18 mouse cellular contexts compared by ENCODE assay signal in the genomic region with DNA sequence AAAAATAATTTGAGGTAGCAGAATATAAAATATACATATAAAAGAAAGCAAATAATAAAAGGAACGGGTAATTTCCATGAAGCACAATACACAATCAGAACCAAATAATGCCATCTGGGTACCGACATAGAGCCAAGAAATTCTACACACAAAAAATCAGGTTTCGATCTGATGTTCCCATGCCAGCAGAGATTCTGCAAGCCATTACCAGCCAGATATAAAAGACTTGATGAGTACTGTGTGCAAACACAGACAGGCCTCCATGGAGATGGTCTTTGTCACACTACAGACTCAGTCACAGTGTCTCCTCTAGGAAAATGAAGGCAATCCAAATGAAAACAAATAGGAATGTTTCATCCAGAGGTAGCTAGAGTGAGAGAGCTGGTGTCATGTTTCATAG.
A peak's percentile ranks its signal among the peaks of the same experiment; 100 is the strongest.
DNase-seq lines count a peak whose midpoint lies in the region; ATAC-seq lines count a peak whose summit lies in the region.
"Had no signal": no experiment of that assay in that cellular context is flagged by ENCODE, and none has a peak within 500 bp of the region (broad histone marks: within the 10 kb centered on the region; RNA-seq: fewer than 3 reads in every experiment).

No protein-coding gene starts in this region.

- no peak for DNase-seq in cerebellum, postnatal 4 days (ENCODE audit: low spot score in 2 of 2)
- DNase-seq in cerebellum, adult 18-20 months: peak; percentile 28 to 33
- DNase-seq in cerebellum, postnatal 36 days: peak; percentile 2 to 18
- DNase-seq in layer of hippocampus, postnatal 10 days (ENCODE audit: low spot score in 2 of 2): peak; percentile 8 to 16
- DNase-seq in adrenal gland, adult (ENCODE audit: inconsistent age in 2 of 2, low spot score in 1 of 2): no peak
- DNase-seq in adrenal gland, postnatal 25 days: no peak
- no peak for DNase-seq in kidney, adult 9 months
- DNase-seq: adrenal gland, postnatal 10 days; embryo, embryonic 11 days; heart, postnatal 4 days; kidney, adult 2 months; kidney, postnatal 10 days; liver, embryonic 13.5 days; lung, adult 2 months; lung, postnatal 14 days had no signal

- ATAC-seq in cerebellum, adult (ENCODE audit: insufficient number of reproducible peaks, low FRiP score, low TSS enrichment): peak; percentile 93
- ATAC-seq: activated CD4-positive, CD25-positive, alpha-beta regulatory T cell, adult 4 months; forebrain, embryonic 13.5 days had no signal

Comparison
In these comparisons a context has a peak if more than half of its experiments do, and no peak if none do; other contexts are left out.
1. DNase-seq: peak in cerebellum, adult 18-20 months (2 of 2), cerebellum, postnatal 36 days (2 of 2) and layer of hippocampus, postnatal 10 days (2 of 2); none in cerebellum, postnatal 4 days (0 of 2), adrenal gland, adult (0 of 2), adrenal gland, postnatal 25 days (single experiment) and kidney, adult 9 months (single experiment).